Mouse (Mus musculus) lung, postnatal 25 days (tissue): ENCODE measurements around the gene Lancl3.
A peak's percentile ranks its signal among the peaks of the same experiment; 100 is the strongest.
"Not testable (repeated sequence)": the region's sequence is repeated elsewhere in the genome, so short reads cannot be mapped to it uniquely, and the experiment has no call there.

Experiments
- DNase-seq: peaks from one replicate; pipeline ENCODE4 v3.0.0; 2022; ENCODE audit warnings: low spot score

Gene Lancl3

GRCm38 (mm10) chrX:9259267-9259666, 59.6 kb downstream of the Lancl3 start:
- no peak for DNase-seq

GRCm38 (mm10) chrX:9271112-9271511, 71.4 kb downstream of the Lancl3 start:
- no peak for DNase-seq

GRCm38 (mm10) chrX:9271947-9272459, 72.3 kb downstream of the Lancl3 start:
- DNase-seq, result no peak

- peak; percentile 47 for DNase-seq
Measured at GRCm38 (mm10) chrX:9272460-9273361, 73.0 kb downstream of the Lancl3 start, which contains the start of gene Xk. Gene Xk, plus strand, starts transcription at chrX:9272756.

- DNase-seq, result no peak
Measured at GRCm38 (mm10) chrX:9273377-9274002, 73.8 kb downstream of the Lancl3 start.

- no peak for DNase-seq
Measured at GRCm38 (mm10) chrX:9274321-9274720, 74.6 kb downstream of the Lancl3 start.

- DNase-seq, result not testable (repeated sequence)
Measured at GRCm38 (mm10) chrX:9283464-9283863, 83.8 kb downstream of the Lancl3 start, which contains the start of gene H2al1m. Gene H2al1m, plus strand, starts transcription at chrX:9283764.

GRCm38 (mm10) chrX:9293140-9293829, 93.6 kb downstream of the Lancl3 start:
- not testable (repeated sequence) for DNase-seq

GRCm38 (mm10) chrX:9298413-9298864, 98.7 kb downstream of the Lancl3 start:
- DNase-seq, result no peak

- DNase-seq, result no peak
Measured at GRCm38 (mm10) chrX:9302791-9303190, 103.1 kb downstream of the Lancl3 start.

- DNase-seq, result no peak
Measured at GRCm38 (mm10) chrX:9303455-9303854, 103.8 kb downstream of the Lancl3 start.

GRCm38 (mm10) chrX:9316457-9316856, 116.8 kb downstream of the Lancl3 start:
- not testable (repeated sequence) for DNase-seq
